Mouse (Mus musculus): ENCODE measurements around the gene E330017A01Rik. TPM values are rescaled to one million over a fixed set of nuclear protein-coding genes. Genes with fewer than 3 reads are reported as not detected.

The E330017A01Rik gene
- polyA plus RNA-seq, 1 experiment: not detected

- H3K36me3 ChIP-seq (ENCODE audit: control insufficient read depth, insufficient read depth): no peaks in the 10 kb centered on the region
- TF ChIP-seq TCF3 (IDR thresholded peaks at IDR 0.05; ENCODE audit: insufficient read length, low read depth) (no peak), E2F4 (IDR thresholded peaks at IDR 0.05; ENCODE audit: insufficient read depth) (no peak), REST (IDR thresholded peaks at IDR 0.05; ENCODE audit: insufficient read depth, insufficient read length) (no peak), POLR2AphosphoS2 (IDR thresholded peaks at IDR 0.05; ENCODE audit: insufficient read length, low read depth) (no peak), POLR2A (IDR thresholded peaks at IDR 0.05; ENCODE audit: insufficient read length, low read depth) (no peak), CEBPB (IDR thresholded peaks at IDR 0.05; ENCODE audit: insufficient read depth, poor library complexity, severe bottlenecking) (no peak), MAX (IDR thresholded peaks at IDR 0.05; ENCODE audit: low read depth) (no peak), MYOG (IDR thresholded peaks at IDR 0.05; ENCODE audit: control insufficient read depth in 1 of 3, insufficient read depth in 1 of 3, insufficient read length in 2 of 3, low read depth in 2 of 3) (no peak), MYOD1 (IDR thresholded peaks at IDR 0.05; ENCODE audit: control insufficient read depth in 1 of 3, insufficient read length in 2 of 3, low read depth in 2 of 3) (no peak), USF1 (IDR thresholded peaks at IDR 0.05; ENCODE audit: low read depth) (no peak), SRF (IDR thresholded peaks at IDR 0.05; ENCODE audit: control insufficient read depth, insufficient read length, low read depth) (no peak), TCF12 (IDR thresholded peaks at IDR 0.05; ENCODE audit: insufficient read depth, poor library complexity, severe bottlenecking) (no peak)
- H3ac ChIP-seq (ENCODE audit: control insufficient read depth, insufficient read length): no peak within 1 kb of the TSS
- H3K4me3 ChIP-seq: no peak within 1 kb of the TSS
- no peaks in the 10 kb centered on the region for H3K27me3 ChIP-seq (ENCODE audit: control insufficient read depth, insufficient read depth, insufficient read length)
- H3K4me2 ChIP-seq (ENCODE audit: low read depth): no peak within 1 kb of the TSS
- H3K79me2 ChIP-seq (ENCODE audit: control insufficient read depth, insufficient read depth): no peaks in the 10 kb centered on the region
Measured at GRCm38 (mm10) chr16:58616878-58617277, 21.7 kb downstream of the E330017A01Rik start, which contains the start of gene Gm813. Gene Gm813 (minus strand): TSS chr16:58616978.

GRCm38 (mm10) chr16:58612969-58613368 is 25.6 kb downstream of the E330017A01Rik start:
- H3K79me2 ChIP-seq (ENCODE audit: control insufficient read depth, insufficient read depth): no peaks in the 10 kb centered on the region
- no peaks in the 10 kb centered on the region for H3K36me3 ChIP-seq (ENCODE audit: control insufficient read depth, insufficient read depth)
- no peak overlapping the region for H3K4me3 ChIP-seq
- H3K27me3 ChIP-seq (ENCODE audit: control insufficient read depth, insufficient read depth, insufficient read length): no peaks in the 10 kb centered on the region
- no peak overlapping the region for H3ac ChIP-seq (ENCODE audit: control insufficient read depth, insufficient read length)
- TF ChIP-seq REST (IDR thresholded peaks at IDR 0.05; ENCODE audit: insufficient read depth, insufficient read length): no peak
- TF ChIP-seq POLR2AphosphoS2 (IDR thresholded peaks at IDR 0.05; ENCODE audit: insufficient read length, low read depth): no peak
- no peak for TF ChIP-seq SRF (IDR thresholded peaks at IDR 0.05; ENCODE audit: control insufficient read depth, insufficient read length, low read depth)
- no peak for TF ChIP-seq TCF12 (IDR thresholded peaks at IDR 0.05; ENCODE audit: insufficient read depth, poor library complexity, severe bottlenecking)
- no peak for TF ChIP-seq TCF3 (IDR thresholded peaks at IDR 0.05; ENCODE audit: insufficient read length, low read depth)
- no peak for TF ChIP-seq MAX (IDR thresholded peaks at IDR 0.05; ENCODE audit: low read depth)
- TF ChIP-seq POLR2A (IDR thresholded peaks at IDR 0.05; ENCODE audit: insufficient read length, low read depth): no peak
- H3K4me2 ChIP-seq (ENCODE audit: low read depth): no peak overlapping the region

GRCm38 (mm10) chr16:58607101-58607500 is 31.4 kb downstream of the E330017A01Rik start:
- Histone ChIP-seq H3K4me2 (ENCODE audit: low read depth) (peak overlapping the region; percentile 18), H3ac (ENCODE audit: control insufficient read depth, insufficient read length) (no peak overlapping the region), H3K4me3 (no peak overlapping the region), H3K79me2 (ENCODE audit: control insufficient read depth, insufficient read depth) (no peaks in the 10 kb centered on the region), H3K27me3 (ENCODE audit: control insufficient read depth, insufficient read depth, insufficient read length) (no peaks in the 10 kb centered on the region), H3K36me3 (ENCODE audit: control insufficient read depth, insufficient read depth) (no peaks in the 10 kb centered on the region)
- TF ChIP-seq CEBPB (IDR thresholded peaks at IDR 0.05; ENCODE audit: insufficient read depth, poor library complexity, severe bottlenecking): no peak
- TF ChIP-seq TCF3 (IDR thresholded peaks at IDR 0.05; ENCODE audit: insufficient read length, low read depth): no peak
- no peak for TF ChIP-seq MYOD1 (IDR thresholded peaks at IDR 0.05; ENCODE audit: control insufficient read depth in 1 of 3, insufficient read length in 2 of 3, low read depth in 2 of 3)
- no peak for TF ChIP-seq REST (IDR thresholded peaks at IDR 0.05; ENCODE audit: insufficient read depth, insufficient read length)
- no peak for TF ChIP-seq TCF12 (IDR thresholded peaks at IDR 0.05; ENCODE audit: insufficient read depth, poor library complexity, severe bottlenecking)
- no peak for TF ChIP-seq MYOG (IDR thresholded peaks at IDR 0.05; ENCODE audit: control insufficient read depth in 1 of 3, insufficient read depth in 1 of 3, insufficient read length in 2 of 3, low read depth in 2 of 3)
- TF ChIP-seq MAX (IDR thresholded peaks at IDR 0.05; ENCODE audit: low read depth): no peak
- no peak for TF ChIP-seq USF1 (IDR thresholded peaks at IDR 0.05; ENCODE audit: low read depth)
- no peak for TF ChIP-seq E2F4 (IDR thresholded peaks at IDR 0.05; ENCODE audit: insufficient read depth)
- no peak for TF ChIP-seq POLR2A (IDR thresholded peaks at IDR 0.05; ENCODE audit: insufficient read length, low read depth)
- TF ChIP-seq POLR2AphosphoS2 (IDR thresholded peaks at IDR 0.05; ENCODE audit: insufficient read length, low read depth): no peak
- TF ChIP-seq SRF (IDR thresholded peaks at IDR 0.05; ENCODE audit: control insufficient read depth, insufficient read length, low read depth): no peak

GRCm38 (mm10) chr16:58604680-58605079 is 33.9 kb downstream of the E330017A01Rik start:
- no peak for TF ChIP-seq POLR2A (IDR thresholded peaks at IDR 0.05; ENCODE audit: insufficient read length, low read depth)
- TF ChIP-seq E2F4 (IDR thresholded peaks at IDR 0.05; ENCODE audit: insufficient read depth): no peak
- TF ChIP-seq TCF3 (IDR thresholded peaks at IDR 0.05; ENCODE audit: insufficient read length, low read depth): no peak
- TF ChIP-seq CEBPB (IDR thresholded peaks at IDR 0.05; ENCODE audit: insufficient read depth, poor library complexity, severe bottlenecking): no peak
- TF ChIP-seq USF1 (IDR thresholded peaks at IDR 0.05; ENCODE audit: low read depth): no peak
- TF ChIP-seq MAX (IDR thresholded peaks at IDR 0.05; ENCODE audit: low read depth): no peak
- TF ChIP-seq MYOD1 (IDR thresholded peaks at IDR 0.05; ENCODE audit: control insufficient read depth in 1 of 3, insufficient read length in 2 of 3, low read depth in 2 of 3): no peak
- no peak for TF ChIP-seq TCF12 (IDR thresholded peaks at IDR 0.05; ENCODE audit: insufficient read depth, poor library complexity, severe bottlenecking)
- TF ChIP-seq MYOG (IDR thresholded peaks at IDR 0.05; ENCODE audit: control insufficient read depth in 1 of 3, insufficient read depth in 1 of 3, insufficient read length in 2 of 3, low read depth in 2 of 3): no peak
- TF ChIP-seq SRF (IDR thresholded peaks at IDR 0.05; ENCODE audit: control insufficient read depth, insufficient read length, low read depth): no peak
- no peak for TF ChIP-seq POLR2AphosphoS2 (IDR thresholded peaks at IDR 0.05; ENCODE audit: insufficient read length, low read depth)
- no peak for TF ChIP-seq REST (IDR thresholded peaks at IDR 0.05; ENCODE audit: insufficient read depth, insufficient read length)
- no peaks in the 10 kb centered on the region for H3K79me2 ChIP-seq (ENCODE audit: control insufficient read depth, insufficient read depth)
- H3K4me3 ChIP-seq: no peak overlapping the region
- no peak overlapping the region for H3ac ChIP-seq (ENCODE audit: control insufficient read depth, insufficient read length)
- no peaks in the 10 kb centered on the region for H3K36me3 ChIP-seq (ENCODE audit: control insufficient read depth, insufficient read depth)
- no peak overlapping the region for H3K4me2 ChIP-seq (ENCODE audit: low read depth)
- no peaks in the 10 kb centered on the region for H3K27me3 ChIP-seq (ENCODE audit: control insufficient read depth, insufficient read depth, insufficient read length)

Measured in myocyte (in vitro differentiated cells).